Mouse (Mus musculus) hindbrain, embryonic 11.5 days (tissue): Measurements from ENCODE around the gene Fam163b. TPM values are rescaled to one million over a fixed set of nuclear protein-coding genes. Genes with fewer than 3 reads are reported as not detected.

Experiments used
- ATAC-seq: fragments of 200-750 bp; cut with Nextera tagmentation; 2 replicates; pipeline ENCODE4 v1.8.0; 2017; ENCODE audit warnings: mild to moderate bottlenecking, moderate TSS enrichment, moderate library complexity; ENCODE audit not compliant: low FRiP score
- DNase-seq: peaks from one replicate; pipeline ENCODE4 v3.0.0-alpha.2; 2015; ENCODE audit warnings: low spot score
- H3K27ac ChIP-seq: fragments of 300-500 bp; sonication (generic); 2 replicates; pipeline ENCODE4 v1.5.1; 2014; ENCODE audit warnings: mild to moderate bottlenecking, low read depth, low read length
- H3K27me3 ChIP-seq: fragments of 300-500 bp; sonication (generic); 2 replicates; pipeline ENCODE4 v1.6.1; 2014; ENCODE audit warnings: mild to moderate bottlenecking, low read length, moderate library complexity, mixed read lengths; ENCODE audit not compliant: control insufficient read depth, insufficient read depth
- H3K36me3 ChIP-seq: fragments of 300-500 bp; sonication (generic); 2 replicates; pipeline ENCODE4 v1.6.1; 2014; ENCODE audit warnings: mild to moderate bottlenecking, low read length, moderate library complexity, mixed read lengths; ENCODE audit not compliant: control insufficient read depth, insufficient read depth
- H3K4me1 ChIP-seq: fragments of 300-500 bp; sonication (generic); replicated peaks from 2 replicates; pipeline ENCODE4 v1.6.1; 2014; ENCODE audit warnings: low read length, mixed read lengths; ENCODE audit not compliant: control insufficient read depth, insufficient read depth
- H3K4me2 ChIP-seq: fragments of 300-500 bp; sonication (generic); replicated peaks from 2 replicates; pipeline ENCODE4 v1.6.1; 2014; ENCODE audit warnings: mild to moderate bottlenecking, low read depth, low read length
- H3K4me3 ChIP-seq: fragments of 300-500 bp; sonication (generic); 2 replicates; pipeline ENCODE4 v1.5.1; 2014; ENCODE audit warnings: low read depth, low read length
- H3K9ac ChIP-seq: fragments of 300-500 bp; sonication (generic); 2 replicates; pipeline ENCODE4 v1.6.1; 2014; ENCODE audit warnings: low read depth, low read length
- H3K9me3 ChIP-seq: fragments of 300-500 bp; sonication (generic); 2 replicates; pipeline ENCODE4 v1.6.1; 2016; ENCODE audit warnings: low read length; ENCODE audit not compliant: control insufficient read depth
- WGBS: fragments of 180-500 bp; shearing (Covaris S2); extraction: QIAGEN DNeasy Blood & Tissue Kit; methylation state at CpG from one replicate; pipeline ENCODE4 v1.1.7; 2014; 5-methylcytosine and 5-hydroxymethylcytosine counted together
- polyA plus RNA-seq: library from polyadenylated mRNA; unstranded; fragments of >200 nt; fragmentation: Nextera tagmentation; extraction: Ambion mirVana; gene quantifications from 2 replicates; pipeline ENCODE4 v1.2.1, GENCODE M21; 2014

Gene Fam163b
- polyA plus RNA-seq, 1 experiment from 2014 or later: 0.23 TPM

DNA sequence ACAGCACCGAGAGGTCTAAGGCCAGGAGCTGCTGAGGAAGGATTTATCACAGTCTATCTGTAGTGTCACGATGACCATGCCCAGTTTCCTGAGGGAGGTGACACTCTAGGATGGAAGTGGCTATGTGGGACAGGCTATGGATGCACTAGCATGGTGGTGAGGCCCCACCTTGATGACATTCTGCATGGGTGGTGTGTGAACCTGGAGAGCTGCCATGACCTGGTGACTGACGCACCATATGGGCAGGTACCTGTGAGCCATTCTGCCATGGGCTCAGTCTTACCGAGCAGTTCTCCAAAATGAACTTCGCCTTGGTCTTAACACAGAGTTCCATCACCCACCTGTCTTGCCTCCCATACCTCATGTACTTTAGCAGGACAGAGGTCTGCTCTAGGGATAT is 54.7 kb downstream of the Fam163b start:
- WGBS: 91% methylated on average over 5 of the region's 5 CpGs

DNA sequence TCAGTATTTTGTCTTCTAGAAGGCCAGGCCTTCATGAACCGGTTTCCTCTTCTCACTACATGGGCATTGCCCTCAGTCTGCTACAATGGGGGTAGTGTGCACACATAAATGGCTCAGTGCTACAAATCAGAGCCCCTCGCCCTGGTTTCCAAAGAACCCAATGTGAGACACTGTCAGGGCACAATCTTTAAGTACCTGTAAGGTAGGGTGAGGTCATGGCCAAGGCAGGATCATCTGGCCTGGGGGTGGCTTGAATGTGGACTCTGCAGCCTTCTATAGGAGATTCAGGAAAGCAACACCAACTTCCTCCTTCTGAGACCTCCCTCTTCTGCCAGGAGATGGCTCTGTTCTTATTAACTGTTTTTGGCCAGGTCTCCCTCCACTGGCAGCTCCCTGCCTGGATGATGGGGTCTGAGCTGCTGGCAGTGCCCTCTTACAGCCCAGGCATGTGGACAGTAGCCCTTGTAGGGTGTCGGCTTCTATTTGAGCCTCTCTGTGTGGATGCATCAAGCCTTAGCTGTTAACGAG is 55.7 kb downstream of the Fam163b start:
- Histone ChIP-seq H3K27ac (no peak overlapping the region), H3K27me3 (no peaks in the 10 kb centered on the region), H3K36me3 (no peaks in the 10 kb centered on the region), H3K9ac (no peak overlapping the region), H3K9me3 (no peaks in the 10 kb centered on the region), H3K4me2 (no peak overlapping the region), H3K4me3 (no peak overlapping the region), H3K4me1 (no peaks in the 10 kb centered on the region)
- ATAC-seq (no peak), DNase-seq (no peak)
- WGBS: 92% methylated on average over 4 of the region's 4 CpGs

More for the DNA sequence above, 54.7 kb downstream of the Fam163b start:
- Histone ChIP-seq H3K4me2 (no peak overlapping the region), H3K4me3 (no peak overlapping the region), H3K4me1 (no peaks in the 10 kb centered on the region), H3K27me3 (no peaks in the 10 kb centered on the region), H3K36me3 (no peaks in the 10 kb centered on the region), H3K9me3 (no peaks in the 10 kb centered on the region), H3K9ac (no peak overlapping the region), H3K27ac (no peak overlapping the region)
- DNase-seq: no peak
- no peak for ATAC-seq

- no peak for ATAC-seq
- Histone ChIP-seq H3K4me1 (no peaks in the 10 kb centered on the region), H3K9me3 (no peaks in the 10 kb centered on the region), H3K36me3 (no peaks in the 10 kb centered on the region), H3K4me3 (no peak overlapping the region), H3K27me3 (no peaks in the 10 kb centered on the region), H3K9ac (no peak overlapping the region), H3K4me2 (no peak overlapping the region), H3K27ac (no peak overlapping the region)
- no peak for DNase-seq
- 54% methylated on average over 2 of the region's 2 CpGs for WGBS
Measured at GRCm38 (mm10) chr2:27085801-27086200, 56.5 kb downstream of the Fam163b start.

- 68% methylated on average over 8 of the region's 8 CpGs for WGBS
- DNase-seq (no peak), ATAC-seq (no peak)
- H3K4me1 ChIP-seq: no peaks in the 10 kb centered on the region
- H3K36me3 ChIP-seq: no peaks in the 10 kb centered on the region
- H3K27me3 ChIP-seq: no peaks in the 10 kb centered on the region
- no peak overlapping the region for H3K27ac ChIP-seq
- no peak overlapping the region for H3K4me2 ChIP-seq
- H3K4me3 ChIP-seq: no peak overlapping the region
- no peak overlapping the region for H3K9ac ChIP-seq
- H3K9me3 ChIP-seq: no peaks in the 10 kb centered on the region
Measured at GRCm38 (mm10) chr2:27084963-27085362, 57.3 kb downstream of the Fam163b start.

GRCm38 (mm10) chr2:27083761-27084475 is 58.4 kb downstream of the Fam163b start:
- Histone ChIP-seq H3K27me3 (no peaks in the 10 kb centered on the region), H3K36me3 (no peaks in the 10 kb centered on the region), H3K4me3 (no peak overlapping the region), H3K4me2 (no peak overlapping the region), H3K9ac (no peak overlapping the region), H3K27ac (no peak overlapping the region), H3K9me3 (no peaks in the 10 kb centered on the region), H3K4me1 (peaks cover 6% of the 10 kb centered on the region; the same call in 1 of the 2 replicates)
- WGBS: 70% methylated on average over 12 of the region's 12 CpGs
- ATAC-seq (no peak), DNase-seq (no peak)

- Histone ChIP-seq H3K27me3 (no peaks in the 10 kb centered on the region), H3K4me3 (0 out of 2 replicates have a peak overlapping the region, but pooled peaks have one; percentile 8), H3K36me3 (no peaks in the 10 kb centered on the region), H3K9ac (peak overlapping the region; percentile 1; the same call in 1 of the 2 replicates), H3K27ac (no peak overlapping the region), H3K4me2 (peak overlapping the region; percentile 12; the same call in 1 of the 2 replicates), H3K4me1 (peaks cover 6% of the 10 kb centered on the region; the same call in 1 of the 2 replicates), H3K9me3 (no peaks in the 10 kb centered on the region)
- ATAC-seq (peak; percentile 40; the same call in 1 of the 2 replicates), DNase-seq (peak; percentile 46)
- WGBS: 56% methylated on average over 2 of the region's 2 CpGs
Measured at GRCm38 (mm10) chr2:27079649-27080048, 62.6 kb downstream of the Fam163b start.

DNA sequence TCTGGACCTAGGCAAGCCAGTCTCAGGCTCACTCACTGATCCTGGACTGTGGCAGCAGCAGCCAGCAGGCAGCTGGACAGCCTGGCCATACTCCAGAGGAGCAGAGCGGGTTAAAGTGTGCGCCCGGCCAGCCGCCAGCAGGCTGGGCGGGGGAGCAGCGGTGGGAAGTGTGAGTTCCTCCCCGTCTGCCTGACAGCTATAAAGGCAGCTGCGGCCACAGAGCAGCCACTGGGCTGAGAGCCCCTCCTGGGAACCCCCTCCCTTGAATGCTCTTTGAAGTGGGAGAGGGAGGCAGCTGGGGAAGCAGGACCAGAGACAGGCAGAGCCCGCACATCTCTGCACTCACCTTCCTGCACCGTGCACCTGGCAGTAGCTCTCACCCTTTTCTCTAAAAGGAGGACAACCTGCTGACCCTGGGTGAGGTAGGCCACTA is 63.1 kb downstream of the Fam163b start, which contains the start of gene Adamtsl2:
Gene Adamtsl2 (plus strand): TSS at position 228 of the 433 bp plus-strand sequence.
- peak; percentile 63 for DNase-seq
- Histone ChIP-seq H3K4me3 (0 out of 2 replicates have a peak within 1 kb of the TSS, but pooled peaks have one; percentile 8), H3K9ac (peak within 1 kb of the TSS; percentile 1; the same call in 1 of the 2 replicates), H3K27me3 (no peaks in the 10 kb centered on the region), H3K4me1 (peaks cover 6% of the 10 kb centered on the region; the same call in 1 of the 2 replicates), H3K36me3 (no peaks in the 10 kb centered on the region), H3K27ac (no peak within 1 kb of the TSS), H3K9me3 (no peaks in the 10 kb centered on the region), H3K4me2 (peak within 1 kb of the TSS; percentile 12; the same call in 1 of the 2 replicates)
- ATAC-seq: peak; percentile 78
- under 1% methylated on average over 10 of the region's 10 CpGs for WGBS

DNA sequence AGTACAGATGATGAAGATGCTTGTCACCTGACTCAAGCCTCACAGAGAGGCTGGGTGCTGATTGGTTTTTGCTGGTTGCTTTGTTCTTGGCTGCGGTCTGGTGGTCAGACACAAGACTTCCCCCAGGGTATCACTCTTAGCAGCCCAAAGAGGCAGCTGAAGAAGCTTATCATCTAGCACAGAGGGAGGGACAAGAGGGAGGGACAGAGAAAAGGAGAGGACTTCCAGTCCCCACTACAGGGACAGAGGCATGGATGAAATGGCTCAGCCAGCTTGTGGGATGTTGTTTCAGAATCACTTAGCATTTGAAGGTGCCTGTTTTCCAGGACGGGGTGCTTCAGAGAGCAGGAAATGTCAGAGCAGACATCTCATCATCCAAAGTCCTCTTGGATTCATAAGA is 64.0 kb downstream of the Fam163b start:
- WGBS: 33% methylated on average over 2 of the region's 2 CpGs
- ATAC-seq: no peak
- H3K27ac ChIP-seq: no peak overlapping the region

More for the DNA sequence above, 64.0 kb downstream of the Fam163b start:
- no peak for DNase-seq
- no peaks in the 10 kb centered on the region for H3K9me3 ChIP-seq
- no peak overlapping the region for H3K4me3 ChIP-seq
- no peak overlapping the region for H3K4me2 ChIP-seq
- H3K36me3 ChIP-seq: no peaks in the 10 kb centered on the region
- H3K9ac ChIP-seq: no peak overlapping the region
- H3K27me3 ChIP-seq: no peaks in the 10 kb centered on the region
- peaks cover 6% of the 10 kb centered on the region; the same call in 1 of the 2 replicates for H3K4me1 ChIP-seq
